Mouse (Mus musculus) E14TG2a.4 (cell line): ENCODE measurements around the gene Scg3.

Experiments used
- H3K27me3 ChIP-seq: 2 replicates; pipeline ENCODE4 v1.6.1; 2014; ENCODE audit warnings: low read length, control low read depth; ENCODE audit not compliant: insufficient read depth
- H3K36me3 ChIP-seq: 2 replicates; pipeline ENCODE4 v1.6.1; 2014; ENCODE audit warnings: low read length, control low read depth; ENCODE audit not compliant: insufficient read depth
- H3K4me1 ChIP-seq: replicated peaks from 2 replicates; pipeline ENCODE4 v1.6.1; 2014; ENCODE audit warnings: low read depth, low read length, control low read depth
- H3K4me3 ChIP-seq: replicated peaks from 2 replicates; pipeline ENCODE4 v1.5.1; 2014; ENCODE audit warnings: mild to moderate bottlenecking, low read length
- H3K9me3 ChIP-seq: 2 replicates; pipeline ENCODE4 v1.6.1; 2014; ENCODE audit warnings: low read length, control low read depth
- CTCF ChIP-seq: conservative IDR thresholded peaks from 2 replicates; pipeline ENCODE4 v1.5.1; 2014; ENCODE audit warnings: low read length
- NANOG ChIP-seq: IDR thresholded peaks from 2 replicates; pipeline ENCODE4 v1.6.1; 2014; ENCODE audit warnings: borderline replicate concordance, low read length, mixed read lengths
- POU5F1 ChIP-seq: IDR thresholded peaks from 2 replicates; pipeline ENCODE4 v1.6.1; 2014; ENCODE audit warnings: low read length, borderline replicate concordance

Gene Scg3

DNA sequence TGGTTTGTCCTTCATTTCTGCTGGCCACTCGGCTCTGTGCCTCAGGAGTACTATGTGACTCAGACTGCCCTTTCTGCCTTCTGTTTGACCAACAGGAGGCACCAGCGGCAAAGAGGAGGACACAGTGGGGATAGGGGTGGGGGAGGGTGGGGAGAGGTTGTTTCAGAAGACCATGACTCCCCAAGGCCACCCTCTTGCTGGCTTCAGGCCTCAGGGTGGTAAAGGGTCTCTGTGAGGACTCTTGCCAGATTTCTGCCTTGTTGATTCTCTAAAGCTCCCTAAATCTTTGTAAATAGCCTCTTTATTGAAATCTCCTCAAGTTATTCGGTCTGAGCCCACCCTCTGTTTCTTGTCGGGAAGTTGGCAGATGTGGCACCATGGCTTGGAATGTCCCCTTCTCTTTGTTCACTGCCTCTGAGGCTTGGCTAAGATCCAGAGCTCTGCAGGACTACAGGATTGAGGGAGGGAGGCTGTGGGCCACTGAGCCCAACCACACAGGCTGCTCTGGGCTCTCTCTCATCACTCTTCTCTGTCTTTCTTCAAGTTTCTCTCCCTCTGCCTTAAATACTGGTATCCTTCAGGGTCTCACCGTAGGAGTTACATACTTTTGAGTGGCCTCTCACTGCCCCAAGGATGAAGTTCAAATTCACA is 84.5 kb downstream of the Scg3 start:
- H3K4me1 ChIP-seq = peaks cover 5% of the 10 kb centered on the region
- no peaks in the 10 kb centered on the region for H3K9me3 ChIP-seq
- no peak overlapping the region for H3K4me3 ChIP-seq
- TF ChIP-seq NANOG = no peak
- H3K36me3 ChIP-seq = no peaks in the 10 kb centered on the region
- peaks cover 11% of the 10 kb centered on the region; the same call in 1 of the 2 replicates for H3K27me3 ChIP-seq

DNA sequence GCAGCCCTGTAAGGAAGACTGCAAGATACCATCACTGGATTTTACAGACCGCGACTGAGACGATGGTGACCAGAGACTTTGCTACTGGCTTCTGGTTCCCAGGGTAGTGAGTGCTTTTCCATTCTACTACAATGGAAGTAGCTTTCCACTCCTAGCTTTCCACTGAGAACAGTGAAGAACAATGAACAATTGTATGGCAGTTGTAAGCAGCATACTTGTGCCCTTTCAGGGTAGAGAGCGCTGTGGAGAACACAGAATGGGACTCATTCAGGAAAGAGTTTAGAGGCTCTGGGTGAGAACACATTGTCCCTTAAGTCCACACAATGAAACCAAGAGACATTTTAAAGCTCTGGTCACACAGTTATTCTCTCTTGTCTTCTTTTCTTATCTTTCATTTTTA is 86.3 kb downstream of the Scg3 start:
- Histone ChIP-seq H3K9me3 (no peaks in the 10 kb centered on the region), H3K4me1 (peaks cover 5% of the 10 kb centered on the region), H3K27me3 (peaks cover 11% of the 10 kb centered on the region; the same call in 1 of the 2 replicates), H3K4me3 (no peak overlapping the region), H3K36me3 (no peaks in the 10 kb centered on the region)
- TF ChIP-seq POU5F1 (no peak), CTCF (no peak), NANOG (no peak)

- H3K4me1 ChIP-seq = peaks cover 5% of the 10 kb centered on the region
- no peak overlapping the region for H3K4me3 ChIP-seq
- peaks cover 11% of the 10 kb centered on the region; the same call in 1 of the 2 replicates for H3K27me3 ChIP-seq
- no peak for TF ChIP-seq NANOG
- no peak for TF ChIP-seq POU5F1
- no peaks in the 10 kb centered on the region for H3K36me3 ChIP-seq
- no peaks in the 10 kb centered on the region for H3K9me3 ChIP-seq
These were observed 86.8 kb downstream of the Scg3 start for GRCm38 (mm10) chr9:75597036-75597435.

DNA sequence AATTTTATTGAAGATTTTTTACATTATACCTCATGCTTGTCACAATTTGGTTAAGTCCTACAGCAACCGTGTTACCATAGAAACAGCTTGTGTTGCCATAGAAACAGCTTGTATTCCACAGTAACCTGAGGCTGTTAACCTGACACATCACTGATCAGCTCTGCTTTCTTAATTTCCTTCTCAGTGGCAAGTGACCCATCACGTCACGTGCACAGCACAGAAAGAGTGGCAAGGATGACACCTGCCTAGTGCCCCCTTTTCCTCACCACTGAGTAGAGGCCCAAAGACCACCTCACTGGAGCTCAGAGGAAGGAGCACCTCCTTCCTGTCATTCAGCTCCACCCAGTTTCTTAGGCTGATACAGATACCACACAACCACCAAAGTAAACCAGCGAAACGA is 90.4 kb downstream of the Scg3 start:
- 0 out of 2 replicates have a peak, but pooled peaks cover 4% of the 10 kb centered on the region for H3K9me3 ChIP-seq
- peaks cover 7% of the 10 kb centered on the region; the same call in 1 of the 2 replicates for H3K27me3 ChIP-seq
- H3K4me3 ChIP-seq = no peak overlapping the region
- TF ChIP-seq CTCF (no peak), POU5F1 (no peak), NANOG (no peak)
- H3K36me3 ChIP-seq = no peaks in the 10 kb centered on the region
- peaks cover 15% of the 10 kb centered on the region for H3K4me1 ChIP-seq
